Mouse (Mus musculus) liver, adult 2 months (tissue): ENCODE measurements around the gene Marf1. TPM values are rescaled to one million over a fixed set of nuclear protein-coding genes. Genes with fewer than 3 reads are reported as not detected.
"Not testable (repeated sequence)": the region's sequence is repeated elsewhere in the genome, so short reads cannot be mapped to it uniquely, and the experiment has no call there.

Source experiments
- DNase-seq: peaks from one replicate; pipeline ENCODE4 v3.0.0-alpha.2; 2011; ENCODE audit warnings: low read depth, low spot score; ENCODE audit errors: extremely low read depth
- H3K27ac ChIP-seq: fragments of 200-500 bp; replicated peaks from 2 replicates; pipeline ENCODE4 v1.5.1; 2012; ENCODE audit warnings: low read depth, mild to moderate bottlenecking, control low read depth, inconsistent platforms, low read length; ENCODE audit not compliant: insufficient read depth
- H3K27me3 ChIP-seq: fragments of 200-500 bp; 2 replicates; pipeline ENCODE4 v1.6.1; 2012; ENCODE audit warnings: mild to moderate bottlenecking, moderate library complexity, low read length, inconsistent platforms; ENCODE audit not compliant: control insufficient read depth, insufficient read depth
- H3K36me3 ChIP-seq: fragments of 200-500 bp; 2 replicates; pipeline ENCODE4 v1.6.1; 2012; ENCODE audit warnings: low read length, inconsistent platforms; ENCODE audit not compliant: control insufficient read depth, insufficient read depth
- H3K4me1 ChIP-seq: fragments of 200-500 bp; 2 replicates; pipeline ENCODE4 v1.6.1; 2011; ENCODE audit warnings: low read length; ENCODE audit not compliant: control insufficient read depth, insufficient read depth
- H3K4me3 ChIP-seq: fragments of 200-500 bp; 2 replicates; pipeline ENCODE4 v1.5.1; 2011; ENCODE audit warnings: low read depth, mild to moderate bottlenecking, control low read depth, low read length, moderate library complexity; ENCODE audit not compliant: insufficient read depth
- H3K79me2 ChIP-seq: fragments of 200-500 bp; 2 replicates; pipeline ENCODE4 v1.6.1; 2012; ENCODE audit warnings: inconsistent platforms, mild to moderate bottlenecking, low read length, moderate library complexity; ENCODE audit not compliant: control insufficient read depth, insufficient read depth
- H3K9ac ChIP-seq: fragments of 200-500 bp; 2 replicates; pipeline ENCODE4 v1.6.1; 2012; ENCODE audit warnings: low read depth, mild to moderate bottlenecking, control low read depth, inconsistent platforms, low read length
- CTCF ChIP-seq: fragments of 200-500 bp; IDR thresholded peaks from 2 replicates; pipeline ENCODE4 v1.5.1; 2011; ENCODE audit warnings: low read depth, low read length, control low read depth
- POLR2A ChIP-seq: fragments of 200-500 bp; IDR thresholded peaks from 2 replicates; pipeline ENCODE4 v1.6.1; 2011; ENCODE audit warnings: low read length, control low read depth; ENCODE audit not compliant: insufficient read depth; ENCODE audit errors: extremely low read depth
- WGBS: fragments of 180-500 bp; shearing (Covaris S2); methylation state at CpG from one replicate; pipeline ENCODE4 v1.1.7; 2018; 5-methylcytosine and 5-hydroxymethylcytosine counted together
- polyA plus RNA-seq: library from polyadenylated mRNA; depleted of rRNA; stranded (reverse); fragments of >200 nt; gene quantifications from 2 replicates; pipeline ENCODE4 v1.2.3, GENCODE M21; 2012
- total RNA-seq: library from RNA; depleted of rRNA; stranded (reverse); fragments of >200 nt; gene quantifications from 2 replicates; pipeline ENCODE4 v1.2.3, GENCODE M21; 2014

Gene Marf1
- total and polyA plus RNA-seq, 2 experiments: 11.3 to 26.4 TPM

GRCm38 (mm10) chr16:14160941-14161340 is 2.2 kb downstream of the Marf1 start:
- no peak overlapping the region for H3K4me3 ChIP-seq
- 76% methylated on average over 1 of the region's 1 CpGs for WGBS
- TF ChIP-seq CTCF: no peak
- no peak for TF ChIP-seq POLR2A
- peaks cover 13% of the 10 kb centered on the region; the same call in 1 of the 2 replicates for H3K79me2 ChIP-seq
- no peak overlapping the region for H3K27ac ChIP-seq
- H3K27me3 ChIP-seq: no peaks in the 10 kb centered on the region
- H3K9ac ChIP-seq: no peak overlapping the region
- DNase-seq: no peak
- H3K36me3 ChIP-seq: no peaks in the 10 kb centered on the region
- peaks cover 21% of the 10 kb centered on the region for H3K4me1 ChIP-seq

DNA sequence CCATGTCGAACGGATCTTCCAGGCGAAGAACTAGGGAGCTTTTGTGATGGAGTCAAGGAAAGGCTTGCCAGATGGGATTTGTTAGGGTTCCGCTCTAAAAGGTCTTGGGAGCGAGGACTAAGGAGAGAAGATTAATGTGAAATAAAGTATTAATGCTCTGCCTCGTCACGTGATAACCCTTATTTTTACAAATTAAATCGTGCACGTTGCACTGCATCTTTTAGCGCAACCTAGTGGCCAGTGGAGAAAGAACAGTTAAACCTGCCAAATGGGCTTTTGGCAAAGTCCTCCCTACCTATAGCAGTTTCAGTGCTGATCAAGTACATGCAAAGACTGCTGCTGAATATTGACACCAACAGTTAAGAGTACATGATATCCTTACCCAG is 3.4 kb downstream of the Marf1 start:
- Histone ChIP-seq H3K79me2 (peaks cover 9% of the 10 kb centered on the region; the same call in 1 of the 2 replicates), H3K36me3 (no peaks in the 10 kb centered on the region), H3K4me1 (peaks cover 27% of the 10 kb centered on the region), H3K9ac (peak overlapping the region; percentile 81), H3K27ac (peak overlapping the region; percentile 98), H3K4me3 (peak overlapping the region; percentile 55), H3K27me3 (no peaks in the 10 kb centered on the region)
- under 1% methylated on average over 10 of the region's 10 CpGs for WGBS
- DNase-seq: peak; percentile 77
- TF ChIP-seq POLR2A (no peak), CTCF (peak; percentile 35)

DNA sequence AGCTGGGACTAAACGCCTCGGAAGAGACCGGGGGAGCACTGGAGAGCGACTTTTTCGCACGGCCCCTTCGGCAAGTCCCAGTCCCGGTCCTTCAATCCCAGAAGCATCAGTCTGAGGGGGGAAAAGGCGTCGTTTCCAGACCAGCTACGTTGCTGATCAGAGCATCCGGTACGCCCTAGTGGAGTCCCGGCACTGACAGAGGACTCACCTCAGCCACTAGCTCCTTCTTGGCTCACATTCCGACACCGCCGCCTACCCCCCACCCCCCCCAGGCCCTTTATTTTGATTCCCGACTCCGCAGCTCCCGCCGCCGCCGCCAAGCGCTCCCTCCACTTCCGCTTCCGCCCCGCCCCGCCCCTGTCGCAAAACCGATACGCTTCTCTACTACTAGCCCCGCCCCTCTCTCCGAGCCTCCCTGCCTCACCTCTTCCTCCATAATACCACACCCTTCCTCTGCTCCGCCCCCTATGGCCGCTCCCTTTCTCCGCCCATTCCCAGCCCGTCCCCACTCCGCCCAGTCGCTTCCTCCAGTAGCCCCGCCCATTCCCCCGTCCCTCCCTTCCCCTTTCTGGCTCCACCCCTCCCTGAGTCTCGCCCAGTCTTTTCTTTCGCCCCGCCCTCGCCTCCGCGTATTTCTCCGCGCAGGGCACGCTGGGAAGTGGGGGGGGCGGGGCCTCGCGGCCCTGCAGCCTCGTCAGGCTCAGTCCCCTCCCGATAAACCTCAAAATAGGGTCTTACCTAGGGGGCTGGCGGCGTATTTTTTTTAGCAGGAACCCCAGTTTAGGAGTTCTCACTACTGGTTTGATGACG is 4.0 kb downstream of the Marf1 start:
- H3K36me3 ChIP-seq: no peaks in the 10 kb centered on the region
- H3K79me2 ChIP-seq: peaks cover 11% of the 10 kb centered on the region; the same call in 1 of the 2 replicates
- TF ChIP-seq POLR2A (peak; percentile 94), CTCF (no peak)
- peak; percentile 96 for DNase-seq
- peak overlapping the region; percentile 98 for H3K27ac ChIP-seq
- H3K27me3 ChIP-seq: no peaks in the 10 kb centered on the region
- peak overlapping the region; percentile 72 for H3K4me3 ChIP-seq
- peak overlapping the region; percentile 81 for H3K9ac ChIP-seq
- 1% methylated on average over 54 of the region's 58 CpGs for WGBS
- H3K4me1 ChIP-seq: peaks cover 29% of the 10 kb centered on the region

GRCm38 (mm10) chr16:14158536-14158935 is 4.6 kb downstream of the Marf1 start:
- Histone ChIP-seq H3K4me3 (peak overlapping the region; percentile 72), H3K79me2 (peaks cover 12% of the 10 kb centered on the region; the same call in 1 of the 2 replicates), H3K36me3 (peaks cover 3% of the 10 kb centered on the region), H3K27ac (peak overlapping the region; percentile 84), H3K9ac (peak overlapping the region; percentile 74), H3K4me1 (peaks cover 29% of the 10 kb centered on the region), H3K27me3 (no peaks in the 10 kb centered on the region)
- WGBS: 2% methylated on average over 7 of the region's 7 CpGs
- no peak for DNase-seq
- TF ChIP-seq POLR2A (no peak), CTCF (peak; percentile 39; the same call in 1 of the 2 replicates)

GRCm38 (mm10) chr16:14156312-14156711 is 6.8 kb downstream of the Marf1 start:
- no peak overlapping the region for H3K9ac ChIP-seq
- TF ChIP-seq POLR2A (no peak), CTCF (no peak)
- no peak overlapping the region for H3K4me3 ChIP-seq
- peak; percentile 76 for DNase-seq
- 53% methylated on average over 6 of the region's 6 CpGs for WGBS
- peaks cover 11% of the 10 kb centered on the region; the same call in 1 of the 2 replicates for H3K79me2 ChIP-seq
- peak overlapping the region; percentile 88 for H3K27ac ChIP-seq
- no peaks in the 10 kb centered on the region for H3K27me3 ChIP-seq
- H3K36me3 ChIP-seq: peaks cover 15% of the 10 kb centered on the region
- H3K4me1 ChIP-seq: peaks cover 39% of the 10 kb centered on the region

- 15% methylated on average over 1 of the region's 2 CpGs for WGBS
- H3K4me3 ChIP-seq, H3K27me3 ChIP-seq, H3K9ac ChIP-seq: not testable (repeated sequence)
- Histone ChIP-seq H3K79me2 (peaks cover 13% of the 10 kb centered on the region; the same call in 1 of the 2 replicates), H3K4me1 (peaks cover 39% of the 10 kb centered on the region), H3K36me3 (peaks cover 18% of the 10 kb centered on the region), H3K27ac (peak overlapping the region; percentile 78)
- DNase-seq: peak; percentile 99
Measured at GRCm38 (mm10) chr16:14155638-14156037, 7.5 kb downstream of the Marf1 start.
